Comparison of ENCODE assay signal across 17 mouse cellular contexts in genomic region chr3:129681841-129682240, GRCm38 (mm10).
DNase-seq lines count a peak whose midpoint lies in the region; ATAC-seq and TF ChIP-seq lines count a peak whose summit lies in the region.
"Had no signal": no experiment of that assay in that cellular context is flagged by ENCODE, and none has a peak within 500 bp of the region (broad histone marks: within the 10 kb centered on the region; RNA-seq: fewer than 3 reads in every experiment).

No protein-coding gene starts in this region.

- H3K9me3 ChIP-seq in intestine, embryonic 14.5 days (ENCODE audit: control insufficient read depth, low read length) = no peaks in the 10 kb centered on the region
- no peaks in the 10 kb centered on the region for H3K9me3 ChIP-seq in intestine, embryonic 16.5 days (ENCODE audit: control insufficient read depth, low read length)
- no peaks in the 10 kb centered on the region for H3K9me3 ChIP-seq in lung, embryonic 15.5 days
- no peaks in the 10 kb centered on the region for H3K9me3 ChIP-seq in liver, postnatal 0 days (ENCODE audit: low read length)
- H3K9me3 ChIP-seq in stomach, embryonic 16.5 days (replicated peaks; ENCODE audit: control insufficient read depth, low read length) = no peaks in the 10 kb centered on the region
- H3K9me3 ChIP-seq: embryonic facial prominence, embryonic 13.5 days; forebrain, embryonic 15.5 days; kidney, embryonic 15.5 days; midbrain, embryonic 12.5 days; neural tube, embryonic 12.5 days had no signal

- H3K4me3 ChIP-seq in intestine, embryonic 14.5 days (ENCODE audit: low read depth, low read length) = no peak overlapping the region
- H3K4me3 ChIP-seq in intestine, embryonic 16.5 days (ENCODE audit: low read length) = no peak overlapping the region
- no peak overlapping the region for H3K4me3 ChIP-seq in lung, embryonic 15.5 days
- H3K4me3 ChIP-seq in liver, postnatal 0 days (ENCODE audit: low read depth, low read length) = no peak overlapping the region
- no peak overlapping the region for H3K4me3 ChIP-seq in stomach, embryonic 16.5 days (replicated peaks; ENCODE audit: low read length)
- no peak overlapping the region for H3K4me3 ChIP-seq in left cerebral cortex, adult 2 months
- H3K4me3 ChIP-seq: embryonic facial prominence, embryonic 13.5 days; forebrain, embryonic 15.5 days; kidney, embryonic 15.5 days; layer of hippocampus, adult 2 months; midbrain, embryonic 12.5 days; neural tube, embryonic 12.5 days had no signal

- DNase-seq in intestine, embryonic 14.5 days (ENCODE audit: low spot score) = no peak
- DNase-seq in lung, postnatal 14 days = no peak
- no peak for DNase-seq in liver, postnatal 0 days
- DNase-seq in left cerebral cortex, adult 2 months (ENCODE audit: extremely low spot score in 1 of 2, low spot score in 2 of 2) = no peak
- no peak for DNase-seq in right cerebral cortex, postnatal 14 days
- DNase-seq: cerebellum, adult 9-11 months; gastrocnemius, postnatal 25 days; thymus, postnatal 25 days had no signal

- 0 out of 2 replicates have a peak, but pooled peaks have one; percentile 40 for ATAC-seq in intestine, embryonic 14.5 days (replicated peaks; ENCODE audit: low FRiP score, low TSS enrichment, low read depth)
- no peak for ATAC-seq in intestine, embryonic 16.5 days
- 0 out of 2 replicates have a peak, but pooled peaks have one; percentile 19 for ATAC-seq in lung, embryonic 15.5 days (ENCODE audit: borderline replicate concordance, extremely low read depth, low FRiP score, low TSS enrichment)
- ATAC-seq in liver, postnatal 0 days = 0 out of 2 replicates have a peak, but pooled peaks have one; percentile 19
- ATAC-seq in stomach, embryonic 16.5 days (ENCODE audit: insufficient read depth, low FRiP score) = peak; percentile 13; the same call in 1 of the 2 replicates

- intact Hi-C loops in left cerebral cortex, adult 2 months (cut with DNase I) = loop anchor here (2.0 to 10.0 kb wide), 2 partner anchors 149 to 1677 kb away; partner anchors contain the start of gene Elovl6

- no peaks in the 10 kb centered on the region for H3K27me3 ChIP-seq in intestine, embryonic 14.5 days (replicated peaks; ENCODE audit: control insufficient read depth, insufficient read depth, low read length)
- no peaks in the 10 kb centered on the region for H3K27me3 ChIP-seq in intestine, embryonic 16.5 days (replicated peaks; ENCODE audit: control insufficient read depth, insufficient read depth, low read length)
- H3K27me3 ChIP-seq in lung, embryonic 15.5 days = no peaks in the 10 kb centered on the region
- no peaks in the 10 kb centered on the region for H3K27me3 ChIP-seq in liver, postnatal 0 days (ENCODE audit: insufficient read depth, low read length)
- H3K27me3 ChIP-seq in stomach, embryonic 16.5 days (ENCODE audit: control insufficient read depth, insufficient read depth, low read length) = no peaks in the 10 kb centered on the region
- H3K27me3 ChIP-seq: embryonic facial prominence, embryonic 13.5 days; forebrain, embryonic 15.5 days; kidney, embryonic 15.5 days; midbrain, embryonic 12.5 days; neural tube, embryonic 12.5 days had no signal

- TF ChIP-seq EP300 in liver, postnatal 0 days (IDR thresholded peaks at IDR 0.05; ENCODE audit: low read depth) = no peak

- H3K4me1 ChIP-seq in intestine, embryonic 14.5 days (replicated peaks; ENCODE audit: control insufficient read depth, insufficient read depth, low read length) = no peaks in the 10 kb centered on the region
- no peaks in the 10 kb centered on the region for H3K4me1 ChIP-seq in intestine, embryonic 16.5 days (ENCODE audit: control insufficient read depth, insufficient read depth, low read length)
- H3K4me1 ChIP-seq in lung, embryonic 15.5 days = peaks cover 7% of the 10 kb centered on the region; the same call in 1 of the 2 replicates
- H3K4me1 ChIP-seq in liver, postnatal 0 days (ENCODE audit: insufficient read depth) = no peaks in the 10 kb centered on the region
- H3K4me1 ChIP-seq in stomach, embryonic 16.5 days (ENCODE audit: control insufficient read depth, insufficient read depth, low read length) = no peaks in the 10 kb centered on the region
- H3K4me1 ChIP-seq: forebrain, embryonic 15.5 days; midbrain, embryonic 12.5 days; neural tube, embryonic 12.5 days had no signal

- no peak overlapping the region for H3K4me2 ChIP-seq in intestine, embryonic 14.5 days (ENCODE audit: low read length)
- H3K4me2 ChIP-seq in intestine, embryonic 16.5 days (ENCODE audit: low read depth, low read length) = no peak overlapping the region
- H3K4me2 ChIP-seq in lung, embryonic 15.5 days = no peak overlapping the region
- no peak overlapping the region for H3K4me2 ChIP-seq in liver, postnatal 0 days (ENCODE audit: low read depth, low read length)
- no peak overlapping the region for H3K4me2 ChIP-seq in stomach, embryonic 16.5 days (ENCODE audit: low read depth, low read length)
- H3K4me2 ChIP-seq: embryonic facial prominence, embryonic 13.5 days; forebrain, embryonic 15.5 days; kidney, embryonic 15.5 days; midbrain, embryonic 12.5 days; neural tube, embryonic 12.5 days had no signal

- H3K9ac ChIP-seq in intestine, embryonic 14.5 days (ENCODE audit: low read length) = no peak overlapping the region
- no peak overlapping the region for H3K9ac ChIP-seq in intestine, embryonic 16.5 days (ENCODE audit: low read depth, low read length)
- no peak overlapping the region for H3K9ac ChIP-seq in lung, embryonic 15.5 days
- H3K9ac ChIP-seq in liver, postnatal 0 days (replicated peaks) = no peak overlapping the region
- no peak overlapping the region for H3K9ac ChIP-seq in stomach, embryonic 16.5 days (ENCODE audit: low read length)
- H3K9ac ChIP-seq: embryonic facial prominence, embryonic 13.5 days; forebrain, embryonic 15.5 days; kidney, embryonic 15.5 days; midbrain, embryonic 12.5 days; neural tube, embryonic 12.5 days had no signal

- no peak for TF ChIP-seq CTCF in liver, postnatal 0 days (IDR thresholded peaks at IDR 0.05; ENCODE audit: low read depth)
- no peak for TF ChIP-seq CTCF in left cerebral cortex, adult 2 months (IDR thresholded peaks at IDR 0.05)

- WGBS in intestine, embryonic 14.5 days = 63% methylated on average over 4 of the region's 4 CpGs
- WGBS in intestine, embryonic 16.5 days = 58% methylated on average over 4 of the region's 4 CpGs
- WGBS in lung, embryonic 15.5 days = 54% methylated on average over 4 of the region's 4 CpGs
- 50% methylated on average over 4 of the region's 4 CpGs for WGBS in liver, postnatal 0 days (ENCODE audit: insufficient replicate concordance)
- 67% methylated on average over 4 of the region's 4 CpGs for WGBS in stomach, embryonic 16.5 days

- no peak overlapping the region for H3K27ac ChIP-seq in intestine, embryonic 14.5 days (ENCODE audit: low read depth)
- H3K27ac ChIP-seq in intestine, embryonic 16.5 days (ENCODE audit: low read length) = no peak overlapping the region
- no peak overlapping the region for H3K27ac ChIP-seq in lung, embryonic 15.5 days
- no peak overlapping the region for H3K27ac ChIP-seq in liver, postnatal 0 days (ENCODE audit: low read depth)
- peak overlapping the region; percentile 10; the same call in 1 of the 2 replicates for H3K27ac ChIP-seq in stomach, embryonic 16.5 days (ENCODE audit: low read length)
- no peak overlapping the region for H3K27ac ChIP-seq in left cerebral cortex, adult 2 months
- H3K27ac ChIP-seq: embryonic facial prominence, embryonic 13.5 days; kidney, embryonic 15.5 days; layer of hippocampus, adult 2 months; midbrain, embryonic 12.5 days; neural tube, embryonic 12.5 days had no signal

- no peaks in the 10 kb centered on the region for H3K36me3 ChIP-seq in intestine, embryonic 14.5 days (ENCODE audit: control insufficient read depth, insufficient read depth, low read length)
- H3K36me3 ChIP-seq in intestine, embryonic 16.5 days (ENCODE audit: control insufficient read depth, insufficient read depth, low read length) = no peaks in the 10 kb centered on the region
- H3K36me3 ChIP-seq in lung, embryonic 15.5 days = no peaks in the 10 kb centered on the region
- H3K36me3 ChIP-seq in liver, postnatal 0 days (replicated peaks; ENCODE audit: insufficient read depth, low read length) = no peaks in the 10 kb centered on the region
- H3K36me3 ChIP-seq in stomach, embryonic 16.5 days (ENCODE audit: control insufficient read depth, insufficient read depth, low read length) = no peaks in the 10 kb centered on the region
- H3K36me3 ChIP-seq: embryonic facial prominence, embryonic 13.5 days; forebrain, embryonic 15.5 days; kidney, embryonic 15.5 days; midbrain, embryonic 12.5 days; neural tube, embryonic 12.5 days had no signal
